Mouse (Mus musculus): ENCODE results near the gene Efna2. TPM values are rescaled to one million over a fixed set of nuclear protein-coding genes. Genes with fewer than 3 reads are reported as not detected.

The Efna2 gene
- polyA plus RNA-seq (2014; fragmentation: Nextera tagmentation; extraction: Ambion mirVana), result 41.9 and 50.1 TPM in 2 replicates

DNA sequence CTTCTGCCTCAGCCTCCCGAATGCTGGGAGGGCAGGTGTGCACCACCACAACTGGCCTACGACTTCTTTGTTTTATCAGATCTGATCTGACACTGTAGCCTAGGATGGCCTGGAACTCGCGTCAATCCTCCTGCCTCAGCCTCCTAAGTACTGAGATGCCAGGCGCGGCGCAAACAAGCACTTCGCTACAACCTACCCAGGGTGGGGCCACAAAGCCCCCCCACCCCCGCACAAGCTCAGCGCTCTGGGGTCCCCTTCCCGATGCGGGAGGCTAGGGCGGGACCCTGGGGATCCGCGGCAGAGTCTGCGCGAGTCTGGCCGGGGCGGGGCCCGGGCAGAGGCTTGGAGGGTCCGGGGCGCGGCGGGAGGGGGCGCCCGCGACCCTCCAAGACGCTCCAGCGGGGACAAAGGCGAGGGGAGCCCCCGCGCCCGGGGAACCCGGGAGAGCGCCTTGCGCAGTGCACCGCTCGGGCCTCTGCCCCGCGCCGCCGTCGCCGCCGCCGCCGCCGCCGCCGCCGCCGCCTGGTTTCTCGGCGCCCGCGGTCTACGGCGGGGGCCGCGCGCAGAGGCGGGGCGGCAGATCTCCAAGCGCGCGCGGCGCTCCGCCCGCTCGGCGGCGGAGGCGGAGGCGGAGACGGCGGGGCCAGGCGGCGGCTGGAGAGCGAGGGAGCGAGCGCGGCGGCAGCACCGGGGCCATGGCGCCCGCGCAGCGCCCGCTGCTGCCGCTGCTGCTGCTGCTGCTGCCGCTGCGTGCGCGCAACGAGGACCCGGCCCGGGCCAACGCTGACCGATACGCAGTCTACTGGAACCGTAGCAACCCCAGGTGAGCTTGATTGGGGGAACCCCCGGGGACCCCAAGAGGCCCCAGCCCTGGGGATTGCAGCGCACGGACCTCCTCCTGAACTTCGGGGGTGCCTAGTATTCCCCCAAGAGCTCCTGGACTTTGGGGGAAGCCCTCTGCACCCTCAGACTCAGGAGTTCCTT lies at the start of gene Efna2:
Gene Efna2, plus strand, starts transcription at position 415 of the 984 bp plus-strand sequence.
- DNase-seq (peak; percentile 90), ATAC-seq (ENCODE audit: low FRiP score, low TSS enrichment) (peak; percentile 78)
- H3K36me3 ChIP-seq (ENCODE audit: control insufficient read depth, insufficient read depth, low read length), result peaks cover 13% of the 10 kb centered on the region
- peak within 1 kb of the TSS; percentile 88 for H3K27ac ChIP-seq (replicated peaks; ENCODE audit: low read depth, low read length)
- peak within 1 kb of the TSS; percentile 68 for H3K4me2 ChIP-seq (ENCODE audit: low read length)
- H3K9me3 ChIP-seq (ENCODE audit: control insufficient read depth, low read length), result no peaks in the 10 kb centered on the region
- H3K4me1 ChIP-seq (ENCODE audit: control insufficient read depth, insufficient read depth, low read length), result peaks cover 30% of the 10 kb centered on the region
- under 1% methylated on average over 102 of the region's 106 CpGs for WGBS
- peak within 1 kb of the TSS; percentile 75 for H3K4me3 ChIP-seq (replicated peaks; ENCODE audit: low read depth, low read length)
- H3K27me3 ChIP-seq (ENCODE audit: control insufficient read depth, insufficient read depth, low read length), result no peaks in the 10 kb centered on the region
- H3K9ac ChIP-seq (replicated peaks; ENCODE audit: low read length), result peak within 1 kb of the TSS; percentile 98

DNA sequence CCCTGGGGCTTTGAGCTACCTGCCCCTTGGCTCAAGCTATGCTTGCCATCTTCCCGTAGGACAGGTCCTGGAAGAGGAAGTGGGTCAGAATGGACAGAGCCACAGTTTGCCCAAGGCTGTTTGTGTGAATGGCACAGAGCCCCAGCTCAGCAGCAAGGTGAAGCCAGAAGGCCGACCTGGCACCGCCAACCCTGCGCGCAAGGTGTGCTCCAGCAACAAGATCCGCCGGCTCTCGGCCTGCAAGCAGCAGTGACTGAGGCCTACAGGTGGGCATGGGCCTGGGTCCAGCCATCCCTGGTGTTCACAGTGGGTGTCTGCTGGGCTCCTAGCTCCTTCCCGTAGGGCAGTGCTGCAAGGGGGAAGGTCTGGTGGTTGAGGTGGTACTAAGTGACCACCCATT lies 49.4 kb upstream of the Efna2 start:
- no peak for ATAC-seq (ENCODE audit: low FRiP score, low TSS enrichment)
- Histone ChIP-seq H3K9ac (replicated peaks; ENCODE audit: low read length) (no peak overlapping the region), H3K4me2 (ENCODE audit: low read length) (no peak overlapping the region), H3K4me3 (replicated peaks; ENCODE audit: low read depth, low read length) (no peak overlapping the region), H3K4me1 (ENCODE audit: control insufficient read depth, insufficient read depth, low read length) (peaks cover 10% of the 10 kb centered on the region; the same call in 1 of the 2 replicates), H3K36me3 (ENCODE audit: control insufficient read depth, insufficient read depth, low read length) (peaks cover 100% of the 10 kb centered on the region), H3K27me3 (ENCODE audit: control insufficient read depth, insufficient read depth, low read length) (no peaks in the 10 kb centered on the region), H3K27ac (replicated peaks; ENCODE audit: low read depth, low read length) (no peak overlapping the region), H3K9me3 (ENCODE audit: control insufficient read depth, low read length) (no peaks in the 10 kb centered on the region)
- WGBS, result 93% methylated on average over 9 of the region's 9 CpGs
- no peak for DNase-seq

- 86% methylated on average over 18 of the region's 18 CpGs for WGBS
- no peak for DNase-seq
- H3K9ac ChIP-seq (replicated peaks; ENCODE audit: low read length), result no peak overlapping the region
- no peak overlapping the region for H3K27ac ChIP-seq (replicated peaks; ENCODE audit: low read depth, low read length)
- H3K27me3 ChIP-seq (ENCODE audit: control insufficient read depth, insufficient read depth, low read length), result no peaks in the 10 kb centered on the region
- peaks cover 100% of the 10 kb centered on the region for H3K36me3 ChIP-seq (ENCODE audit: control insufficient read depth, insufficient read depth, low read length)
- H3K4me2 ChIP-seq (ENCODE audit: low read length), result no peak overlapping the region
- no peak overlapping the region for H3K4me3 ChIP-seq (replicated peaks; ENCODE audit: low read depth, low read length)
- no peak for ATAC-seq (ENCODE audit: low FRiP score, low TSS enrichment)
- peaks cover 10% of the 10 kb centered on the region; the same call in 1 of the 2 replicates for H3K4me1 ChIP-seq (ENCODE audit: control insufficient read depth, insufficient read depth, low read length)
- no peaks in the 10 kb centered on the region for H3K9me3 ChIP-seq (ENCODE audit: control insufficient read depth, low read length)
Observed at GRCm38 (mm10) chr10:80130403-80131031, 48.8 kb upstream of the Efna2 start.

DNA sequence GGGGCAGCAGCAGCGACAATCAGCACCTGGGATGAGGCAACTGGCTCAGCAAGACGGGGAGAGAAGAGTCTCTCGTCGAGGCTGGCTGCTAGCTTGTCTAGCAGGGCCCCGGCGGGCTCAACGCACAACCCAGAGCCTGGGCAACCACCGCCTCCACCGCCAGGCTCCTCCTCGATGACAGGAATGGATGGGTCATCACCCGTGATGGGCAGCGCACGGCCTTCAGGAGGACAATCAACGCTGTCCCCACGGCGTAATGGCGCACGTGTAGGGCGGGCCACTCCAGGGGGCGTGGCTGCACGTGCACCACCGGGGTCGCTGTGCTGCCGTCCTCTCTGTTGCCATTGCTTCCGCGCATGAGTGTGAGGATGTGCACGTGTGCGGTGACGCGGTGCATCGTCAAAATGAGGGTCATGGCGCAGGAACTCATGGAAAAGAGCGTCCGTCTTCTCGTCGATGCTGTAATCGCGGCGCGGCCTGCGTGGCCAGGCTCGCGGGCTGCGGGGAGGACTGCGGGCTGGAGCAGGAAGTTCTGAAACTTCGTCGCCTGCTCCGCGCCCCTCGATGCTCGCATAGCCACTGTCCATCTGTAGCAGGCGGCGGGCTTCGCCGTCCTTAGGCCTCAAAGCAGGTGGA lies 47.8 kb upstream of the Efna2 start:
- 12% methylated on average over 55 of the region's 55 CpGs for WGBS
- Histone ChIP-seq H3K4me3 (replicated peaks; ENCODE audit: low read depth, low read length) (no peak overlapping the region), H3K27me3 (ENCODE audit: control insufficient read depth, insufficient read depth, low read length) (no peaks in the 10 kb centered on the region), H3K4me2 (ENCODE audit: low read length) (peak overlapping the region; percentile 25), H3K4me1 (ENCODE audit: control insufficient read depth, insufficient read depth, low read length) (peaks cover 16% of the 10 kb centered on the region), H3K36me3 (ENCODE audit: control insufficient read depth, insufficient read depth, low read length) (peaks cover 100% of the 10 kb centered on the region), H3K9me3 (ENCODE audit: control insufficient read depth, low read length) (no peaks in the 10 kb centered on the region), H3K27ac (replicated peaks; ENCODE audit: low read depth, low read length) (no peak overlapping the region; the same call in 1 of the 2 replicates), H3K9ac (replicated peaks; ENCODE audit: low read length) (no peak overlapping the region)
- peak; percentile 19 for ATAC-seq (ENCODE audit: low FRiP score, low TSS enrichment)
- DNase-seq, result peak; percentile 72

DNA sequence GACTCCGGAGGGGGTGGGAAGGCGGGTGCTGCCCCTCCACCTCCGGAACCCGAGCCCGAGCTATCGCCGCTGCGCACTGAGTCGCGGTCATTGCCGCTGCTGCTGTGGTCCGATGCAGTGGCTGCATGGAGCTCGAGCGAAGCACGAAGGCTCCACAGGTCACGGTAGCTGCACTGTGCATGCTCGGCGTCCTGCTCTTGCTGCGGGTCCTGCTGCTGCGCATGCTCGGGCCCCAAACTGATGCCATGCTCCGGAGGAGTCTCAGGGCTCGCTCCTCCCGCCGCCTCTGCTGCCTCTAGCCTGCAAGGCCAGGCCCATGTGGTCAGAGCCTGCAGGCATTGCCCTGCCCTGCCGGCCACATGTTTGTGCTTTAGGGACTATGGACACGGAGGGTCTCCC lies 47.3 kb upstream of the Efna2 start:
- ATAC-seq (ENCODE audit: low FRiP score, low TSS enrichment), result no peak
- no peaks in the 10 kb centered on the region for H3K9me3 ChIP-seq (ENCODE audit: control insufficient read depth, low read length)
- no peak overlapping the region for H3K9ac ChIP-seq (replicated peaks; ENCODE audit: low read length)
- peak; percentile 53 for DNase-seq
- peaks cover 94% of the 10 kb centered on the region for H3K36me3 ChIP-seq (ENCODE audit: control insufficient read depth, insufficient read depth, low read length)
- no peaks in the 10 kb centered on the region; the same call in 1 of the 2 replicates for H3K27me3 ChIP-seq (ENCODE audit: control insufficient read depth, insufficient read depth, low read length)
- H3K27ac ChIP-seq (replicated peaks; ENCODE audit: low read depth, low read length), result 0 out of 2 replicates have a peak overlapping the region, but pooled peaks have one; percentile 5
- 23% methylated on average over 27 of the region's 27 CpGs for WGBS
- peaks cover 21% of the 10 kb centered on the region for H3K4me1 ChIP-seq (ENCODE audit: control insufficient read depth, insufficient read depth, low read length)
- peak overlapping the region; percentile 25 for H3K4me2 ChIP-seq (ENCODE audit: low read length)
- no peak overlapping the region for H3K4me3 ChIP-seq (replicated peaks; ENCODE audit: low read depth, low read length)

GRCm38 (mm10) chr10:80133226-80133849 lies 45.9 kb upstream of the Efna2 start:
- H3K36me3 ChIP-seq (ENCODE audit: control insufficient read depth, insufficient read depth, low read length), result peaks cover 81% of the 10 kb centered on the region
- DNase-seq (no peak), ATAC-seq (ENCODE audit: low FRiP score, low TSS enrichment) (no peak)
- H3K27ac ChIP-seq (replicated peaks; ENCODE audit: low read depth, low read length), result no peak overlapping the region
- no peak overlapping the region for H3K9ac ChIP-seq (replicated peaks; ENCODE audit: low read length)
- H3K4me1 ChIP-seq (ENCODE audit: control insufficient read depth, insufficient read depth, low read length), result peaks cover 33% of the 10 kb centered on the region
- WGBS, result 78% methylated on average over 8 of the region's 8 CpGs
- no peaks in the 10 kb centered on the region; the same call in 1 of the 2 replicates for H3K27me3 ChIP-seq (ENCODE audit: control insufficient read depth, insufficient read depth, low read length)
- H3K4me2 ChIP-seq (ENCODE audit: low read length), result no peak overlapping the region
- H3K9me3 ChIP-seq (ENCODE audit: control insufficient read depth, low read length), result no peaks in the 10 kb centered on the region
- H3K4me3 ChIP-seq (replicated peaks; ENCODE audit: low read depth, low read length), result no peak overlapping the region

DNA sequence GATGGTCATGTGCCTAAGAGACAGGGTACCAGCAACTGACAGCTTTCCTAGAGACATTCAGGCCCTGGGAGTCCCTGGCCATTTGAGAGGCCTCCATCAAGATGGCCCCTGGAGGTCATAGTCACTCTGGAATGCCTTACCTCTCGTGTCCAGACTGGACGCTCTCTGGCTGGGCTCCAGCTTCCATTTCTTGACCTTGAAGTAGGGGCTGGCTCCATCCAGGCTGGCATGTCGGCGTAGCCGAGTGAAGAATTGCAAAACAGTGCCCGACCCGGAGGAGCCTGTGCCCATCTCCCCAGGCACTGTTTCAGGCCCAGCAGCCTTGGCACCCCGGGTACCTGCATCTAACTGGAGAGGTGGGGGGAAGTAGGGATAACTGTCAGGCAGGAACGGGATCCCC lies 44.9 kb upstream of the Efna2 start:
- ATAC-seq (ENCODE audit: low FRiP score, low TSS enrichment) (no peak), DNase-seq (no peak)
- Histone ChIP-seq H3K36me3 (ENCODE audit: control insufficient read depth, insufficient read depth, low read length) (peaks cover 70% of the 10 kb centered on the region), H3K27me3 (ENCODE audit: control insufficient read depth, insufficient read depth, low read length) (no peaks in the 10 kb centered on the region; the same call in 1 of the 2 replicates), H3K27ac (replicated peaks; ENCODE audit: low read depth, low read length) (no peak overlapping the region), H3K9ac (replicated peaks; ENCODE audit: low read length) (no peak overlapping the region), H3K4me2 (ENCODE audit: low read length) (no peak overlapping the region), H3K4me1 (ENCODE audit: control insufficient read depth, insufficient read depth, low read length) (peaks cover 36% of the 10 kb centered on the region), H3K9me3 (ENCODE audit: control insufficient read depth, low read length) (no peaks in the 10 kb centered on the region), H3K4me3 (replicated peaks; ENCODE audit: low read depth, low read length) (no peak overlapping the region)
- WGBS, result 91% methylated on average over 9 of the region's 9 CpGs

DNA sequence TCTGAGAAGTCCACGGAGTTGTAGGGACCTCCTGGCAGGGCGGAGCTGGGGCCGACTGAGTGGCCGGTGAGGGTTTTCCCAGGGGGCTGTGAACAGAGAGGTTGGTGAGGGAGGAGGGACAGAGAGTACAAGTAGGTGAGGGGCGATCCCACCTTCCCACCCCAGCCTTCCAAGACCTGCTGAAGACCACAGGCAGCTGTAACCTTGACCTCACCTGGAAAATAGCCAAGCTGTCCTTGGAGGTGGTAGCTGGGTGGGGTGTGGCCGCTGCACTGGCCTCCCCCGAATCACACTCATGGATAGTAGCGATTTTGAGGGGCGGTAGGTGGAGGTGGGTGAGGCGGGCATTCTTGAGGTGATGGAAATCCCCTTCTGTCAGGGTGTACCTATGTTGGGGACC lies 44.1 kb upstream of the Efna2 start:
- DNase-seq, result no peak
- no peak overlapping the region for H3K27ac ChIP-seq (replicated peaks; ENCODE audit: low read depth, low read length)
- no peaks in the 10 kb centered on the region; the same call in 1 of the 2 replicates for H3K27me3 ChIP-seq (ENCODE audit: control insufficient read depth, insufficient read depth, low read length)
- 90% methylated on average over 10 of the region's 10 CpGs for WGBS
- H3K9me3 ChIP-seq (ENCODE audit: control insufficient read depth, low read length), result no peaks in the 10 kb centered on the region
- ATAC-seq (ENCODE audit: low FRiP score, low TSS enrichment), result no peak
- no peak overlapping the region for H3K4me3 ChIP-seq (replicated peaks; ENCODE audit: low read depth, low read length)
- H3K9ac ChIP-seq (replicated peaks; ENCODE audit: low read length), result no peak overlapping the region; the same call in 1 of the 2 replicates
- H3K4me2 ChIP-seq (ENCODE audit: low read length), result no peak overlapping the region
- H3K4me1 ChIP-seq (ENCODE audit: control insufficient read depth, insufficient read depth, low read length), result peaks cover 36% of the 10 kb centered on the region
- H3K36me3 ChIP-seq (ENCODE audit: control insufficient read depth, insufficient read depth, low read length), result peaks cover 62% of the 10 kb centered on the region

Measured in midbrain, embryonic 14.5 days (tissue).